Mouse (Mus musculus) heart, embryonic 10.5 days (tissue): Measurements from ENCODE around the gene Slirp. TPM values are rescaled to one million over a fixed set of nuclear protein-coding genes. Genes with fewer than 3 reads are reported as not detected.

Source experiments
- DNase-seq: peaks from one replicate; pipeline ENCODE4 v3.0.0-alpha.2; 2017; ENCODE audit warnings: low spot score
- H3K27ac ChIP-seq: fragments of 300-500 bp; sonication (generic); 2 replicates; pipeline ENCODE4 v1.5.1; 2016; ENCODE audit warnings: mild to moderate bottlenecking
- H3K27me3 ChIP-seq: fragments of 300-500 bp; sonication (generic); 2 replicates; pipeline ENCODE4 v1.6.1; 2016; ENCODE audit warnings: mild to moderate bottlenecking; ENCODE audit not compliant: poor library complexity, insufficient read depth, severe bottlenecking
- H3K36me3 ChIP-seq: fragments of 300-500 bp; sonication (generic); 2 replicates; pipeline ENCODE4 v1.6.1; 2016; ENCODE audit warnings: mild to moderate bottlenecking, moderate library complexity
- H3K4me1 ChIP-seq: fragments of 300-500 bp; sonication (generic); 2 replicates; pipeline ENCODE4 v1.6.1; 2016; ENCODE audit warnings: mild to moderate bottlenecking
- H3K4me3 ChIP-seq: fragments of 300-500 bp; sonication (generic); 2 replicates; pipeline ENCODE4 v1.5.1; 2016; ENCODE audit warnings: mild to moderate bottlenecking, moderate library complexity
- H3K9me3 ChIP-seq: fragments of 300-500 bp; sonication (generic); 2 replicates; pipeline ENCODE4 v1.6.1; 2016; ENCODE audit warnings: mild to moderate bottlenecking, moderate library complexity
- WGBS: fragments of 180-500 bp; shearing (Covaris S2); methylation state at CpG from one replicate; pipeline ENCODE4 v1.1.7; 2016; 5-methylcytosine and 5-hydroxymethylcytosine counted together
- polyA plus RNA-seq: library from polyadenylated mRNA; unstranded; fragments of >200 nt; fragmentation: Nextera tagmentation; extraction: Ambion mirVana; gene quantifications from 2 replicates; pipeline ENCODE4 v1.2.1, GENCODE M21; 2016

The Slirp gene
- polyA plus RNA-seq, result 265 and 273 TPM in 2 replicates

GRCm38 (mm10) chr12:87443700-87444122, at the start of gene Slirp, which contains the start of gene Alkbh1:
Gene Slirp, plus strand, starts transcription at chr12:87443896.
Gene Alkbh1, minus strand, starts transcription at chr12:87444017.
- Histone ChIP-seq H3K9me3 (no peaks in the 10 kb centered on the region), H3K27me3 (no peaks in the 10 kb centered on the region), H3K4me1 (peaks cover 17% of the 10 kb centered on the region; the same call in 1 of the 2 replicates), H3K27ac (peak within 1 kb of the TSS; percentile 99), H3K36me3 (peaks cover 56% of the 10 kb centered on the region), H3K4me3 (peak within 1 kb of the TSS; percentile 91)
- WGBS, result under 1% methylated on average over 28 of the region's 28 CpGs
- peak; percentile 97 for DNase-seq

DNA sequence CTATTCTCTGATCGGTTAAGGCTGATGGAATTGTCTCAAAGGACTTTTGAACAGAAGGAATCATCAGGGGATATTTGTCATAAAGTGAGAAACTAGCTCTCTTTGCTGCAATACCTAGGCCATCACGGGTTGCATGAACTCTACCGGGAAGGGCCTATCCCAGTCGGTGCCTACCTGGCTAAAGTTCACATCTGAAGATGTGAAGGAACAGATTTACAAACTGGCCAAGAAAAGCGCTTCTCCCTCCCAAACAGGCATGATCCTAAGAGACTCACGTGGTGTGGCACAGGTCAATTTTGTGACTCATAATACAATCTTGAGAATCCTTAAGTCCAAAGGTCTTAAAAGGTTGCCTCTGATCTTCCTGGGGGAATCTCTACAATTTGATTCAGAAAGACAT, 49.4 kb upstream of the Slirp start:
- no peaks in the 10 kb centered on the region for H3K9me3 ChIP-seq
- no peak overlapping the region for H3K27ac ChIP-seq
- H3K4me3 ChIP-seq, result no peak overlapping the region
- DNase-seq, result peak; percentile 35
- 0 out of 2 replicates have a peak, but pooled peaks cover 3% of the 10 kb centered on the region for H3K4me1 ChIP-seq
- WGBS, result 86% methylated on average over 6 of the region's 6 CpGs
- H3K36me3 ChIP-seq, result no peaks in the 10 kb centered on the region
- no peaks in the 10 kb centered on the region for H3K27me3 ChIP-seq

DNA sequence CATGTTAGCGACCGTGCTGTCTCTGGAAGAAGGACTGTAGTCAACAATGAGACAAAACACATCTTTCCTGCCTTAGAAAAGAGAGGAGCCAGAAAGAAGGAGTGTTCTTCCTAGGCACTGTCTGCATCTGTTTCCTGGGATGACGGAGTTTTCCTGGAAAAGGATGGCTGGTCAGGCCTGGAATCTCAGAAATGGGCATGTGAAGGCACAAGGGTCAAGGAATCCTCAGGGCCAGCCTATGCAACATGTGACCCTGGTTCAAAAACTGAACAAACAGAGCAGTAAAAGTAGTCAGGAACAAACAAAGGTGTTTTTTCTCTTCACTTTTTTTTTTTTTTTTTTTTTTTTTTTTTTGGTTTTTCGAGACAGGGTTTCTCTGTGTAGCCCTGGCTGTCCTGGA, 46.6 kb upstream of the Slirp start:
- no peak for DNase-seq
- H3K27ac ChIP-seq, result no peak overlapping the region
- H3K27me3 ChIP-seq, result no peaks in the 10 kb centered on the region
- H3K36me3 ChIP-seq, result no peaks in the 10 kb centered on the region
- 0 out of 2 replicates have a peak, but pooled peaks cover 3% of the 10 kb centered on the region for H3K4me1 ChIP-seq
- H3K9me3 ChIP-seq, result no peaks in the 10 kb centered on the region
- 72% methylated on average over 4 of the region's 4 CpGs for WGBS
- H3K4me3 ChIP-seq, result no peak overlapping the region

DNA sequence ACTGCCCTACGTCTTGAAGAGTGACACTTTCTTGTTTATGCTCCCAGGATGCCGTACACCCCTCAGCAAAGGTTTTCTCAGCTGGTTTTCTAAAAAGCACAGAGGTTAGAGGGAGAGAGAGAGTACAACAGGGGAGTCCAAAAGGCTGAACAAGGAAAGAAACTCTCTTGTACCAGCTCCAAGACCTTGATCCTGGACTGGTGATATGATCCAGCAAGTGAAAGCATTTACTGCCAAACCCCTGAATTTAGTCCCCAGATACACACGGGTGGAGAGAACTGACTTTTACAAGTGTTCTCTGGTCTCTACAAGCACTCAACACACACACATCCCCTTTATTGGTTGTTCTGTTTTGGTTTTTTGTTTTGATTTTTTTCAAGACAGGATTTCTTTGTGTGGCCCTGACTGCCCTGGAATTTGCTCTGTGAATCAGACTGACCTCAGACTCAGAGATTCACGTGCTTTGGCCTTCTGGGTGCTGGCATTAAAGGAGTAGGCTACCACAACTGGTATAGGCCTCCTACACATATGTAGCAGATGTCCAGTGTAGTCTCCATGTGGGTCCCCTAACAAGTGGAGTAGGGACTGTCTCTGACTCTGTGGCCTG, 45.8 kb upstream of the Slirp start:
- peak; percentile 42 for DNase-seq
- 76% methylated on average over 4 of the region's 4 CpGs for WGBS
- Histone ChIP-seq H3K36me3 (no peaks in the 10 kb centered on the region), H3K27me3 (no peaks in the 10 kb centered on the region), H3K27ac (no peak overlapping the region), H3K4me3 (no peak overlapping the region), H3K4me1 (0 out of 2 replicates have a peak, but pooled peaks cover 3% of the 10 kb centered on the region), H3K9me3 (no peaks in the 10 kb centered on the region)

DNA sequence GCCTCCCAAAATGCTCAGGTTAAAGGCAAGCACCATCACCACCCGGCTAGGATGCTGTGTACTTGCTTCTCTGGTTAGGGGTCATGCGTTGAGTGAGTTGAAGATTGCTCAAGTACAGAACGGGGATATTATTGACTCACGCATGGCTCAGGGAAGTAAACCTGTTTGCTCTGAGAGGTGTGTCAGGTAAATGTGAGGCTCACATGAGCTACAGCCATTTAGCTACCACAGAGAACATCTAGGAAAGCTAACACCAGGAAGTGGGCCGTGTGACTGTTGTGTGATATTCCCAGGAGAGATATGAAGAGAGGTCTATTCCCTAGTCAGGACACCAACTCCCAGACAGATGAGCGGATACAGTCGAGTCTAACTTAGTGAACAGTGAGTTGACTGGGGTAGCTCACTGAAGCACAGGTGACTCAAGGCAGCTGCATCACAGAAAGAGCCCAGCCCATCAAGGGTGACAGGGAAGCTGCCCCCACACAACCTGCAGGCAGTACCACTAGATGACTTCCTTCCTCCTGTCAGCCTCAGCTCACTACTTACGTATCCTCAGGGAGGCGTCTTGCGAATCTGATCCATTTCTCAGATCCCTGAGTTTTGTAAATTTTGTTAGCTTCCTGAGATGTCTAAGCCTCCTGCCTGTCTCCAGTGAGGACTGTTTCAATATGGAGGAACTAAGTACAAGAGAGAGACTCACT, 44.4 kb upstream of the Slirp start:
- no peak for DNase-seq
- Histone ChIP-seq H3K9me3 (no peaks in the 10 kb centered on the region), H3K4me1 (0 out of 2 replicates have a peak, but pooled peaks cover 3% of the 10 kb centered on the region), H3K27ac (no peak overlapping the region), H3K36me3 (no peaks in the 10 kb centered on the region), H3K27me3 (no peaks in the 10 kb centered on the region), H3K4me3 (no peak overlapping the region)
- WGBS, result 78% methylated on average over 10 of the region's 10 CpGs

DNA sequence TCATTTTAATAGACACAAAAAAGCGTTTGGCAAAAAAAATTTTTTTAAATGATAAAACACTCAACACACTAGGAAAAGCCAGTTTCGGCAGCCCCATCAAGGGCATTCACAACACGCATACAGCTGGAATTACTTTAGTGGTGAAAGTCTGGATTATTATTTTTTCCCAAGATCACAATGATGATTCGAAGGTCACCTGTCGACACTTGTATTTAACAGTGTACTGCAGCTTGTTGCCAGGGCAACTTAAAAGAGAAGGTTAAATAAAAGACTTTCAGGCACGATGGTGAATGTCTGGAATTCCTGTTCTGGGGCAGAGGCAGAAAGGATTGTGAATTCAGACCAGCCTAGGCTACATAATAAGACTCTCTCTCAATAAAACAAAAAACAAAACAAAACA, 41.8 kb upstream of the Slirp start:
- WGBS, result 58% methylated on average over 6 of the region's 6 CpGs
- no peak overlapping the region for H3K4me3 ChIP-seq
- DNase-seq, result no peak
- no peak overlapping the region for H3K27ac ChIP-seq
- no peaks in the 10 kb centered on the region for H3K27me3 ChIP-seq
- H3K9me3 ChIP-seq, result no peaks in the 10 kb centered on the region
- H3K36me3 ChIP-seq, result no peaks in the 10 kb centered on the region
- H3K4me1 ChIP-seq, result 0 out of 2 replicates have a peak, but pooled peaks cover 3% of the 10 kb centered on the region

DNA sequence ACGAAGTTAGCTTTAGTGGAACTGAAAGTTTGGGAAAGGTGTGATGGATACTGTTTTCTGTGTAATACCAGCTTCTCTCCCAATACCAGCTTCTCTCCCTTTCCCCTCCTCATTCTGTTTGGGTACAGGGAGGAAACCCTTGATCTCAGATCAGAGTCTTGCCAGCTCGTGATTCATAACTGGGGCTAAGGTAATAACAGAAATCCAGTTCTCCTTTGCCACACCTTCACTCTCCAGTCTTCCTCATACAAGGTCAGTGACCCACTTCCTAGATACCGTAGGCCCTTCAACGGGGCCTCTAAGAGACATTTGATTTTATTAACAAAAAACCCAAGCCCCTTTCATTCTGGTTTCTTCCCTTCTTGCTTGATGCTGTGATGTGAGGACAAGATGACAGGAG, 38.5 kb upstream of the Slirp start:
- no peaks in the 10 kb centered on the region for H3K9me3 ChIP-seq
- peaks cover 10% of the 10 kb centered on the region for H3K4me1 ChIP-seq
- WGBS, result 83% methylated on average over 4 of the region's 4 CpGs
- H3K4me3 ChIP-seq, result no peak overlapping the region
- H3K36me3 ChIP-seq, result no peaks in the 10 kb centered on the region
- no peak overlapping the region for H3K27ac ChIP-seq
- no peaks in the 10 kb centered on the region for H3K27me3 ChIP-seq
- DNase-seq, result no peak

- 69% methylated on average over 3 of the region's 3 CpGs for WGBS
- H3K9me3 ChIP-seq, result no peaks in the 10 kb centered on the region
- no peaks in the 10 kb centered on the region for H3K36me3 ChIP-seq
- H3K27ac ChIP-seq, result no peak overlapping the region
- no peak overlapping the region for H3K4me3 ChIP-seq
- H3K4me1 ChIP-seq, result peaks cover 11% of the 10 kb centered on the region
- DNase-seq, result no peak
- no peaks in the 10 kb centered on the region for H3K27me3 ChIP-seq
These were observed 38.0 kb upstream of the Slirp start for GRCm38 (mm10) chr12:87405721-87406120.

DNA sequence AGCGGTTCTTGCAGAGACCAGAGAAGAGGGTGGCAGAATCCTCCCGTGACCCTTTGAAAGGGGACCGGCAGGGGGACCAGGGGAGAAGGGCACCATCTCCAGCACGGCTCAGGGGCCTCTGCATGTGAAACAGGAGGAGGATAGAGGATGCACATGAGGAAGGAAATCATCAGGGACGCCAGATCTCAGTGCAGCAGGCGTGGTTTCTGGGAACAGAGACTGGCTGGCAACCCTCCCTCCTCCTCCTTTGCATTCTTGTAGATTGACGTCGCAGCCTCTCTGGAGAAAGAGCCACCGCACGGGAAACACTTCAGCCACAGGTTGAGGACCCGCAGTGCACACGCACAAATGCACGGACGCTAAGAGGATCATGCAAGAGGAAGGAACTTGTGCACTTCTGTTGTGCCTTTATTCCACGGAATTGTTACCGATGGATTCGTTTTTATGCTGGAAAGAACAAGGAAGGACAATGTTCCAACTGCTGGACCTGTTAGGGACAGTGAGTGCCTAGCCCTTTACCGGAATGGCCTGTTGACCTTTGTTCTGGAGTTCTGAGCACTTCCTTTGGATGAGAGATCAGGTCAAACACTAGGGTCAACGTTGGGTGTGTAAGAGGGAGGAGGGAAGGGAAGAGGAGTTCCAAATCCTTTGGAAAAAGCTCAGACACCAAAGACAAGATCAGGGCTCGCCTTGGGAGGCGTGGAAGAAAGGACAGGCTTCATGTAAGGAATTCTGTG, 35.7 kb upstream of the Slirp start:
- no peaks in the 10 kb centered on the region for H3K36me3 ChIP-seq
- peak overlapping the region; percentile 31 for H3K4me3 ChIP-seq
- WGBS, result 26% methylated on average over 21 of the region's 21 CpGs
- peak; percentile 84 for DNase-seq
- H3K4me1 ChIP-seq, result peaks cover 23% of the 10 kb centered on the region
- H3K27me3 ChIP-seq, result no peaks in the 10 kb centered on the region
- H3K9me3 ChIP-seq, result no peaks in the 10 kb centered on the region
- H3K27ac ChIP-seq, result peak overlapping the region; percentile 79

GRCm38 (mm10) chr12:87409123-87409522, 34.6 kb upstream of the Slirp start:
- H3K27ac ChIP-seq, result no peak overlapping the region
- WGBS, result 75% methylated on average over 4 of the region's 4 CpGs
- H3K27me3 ChIP-seq, result no peaks in the 10 kb centered on the region
- no peaks in the 10 kb centered on the region for H3K36me3 ChIP-seq
- peaks cover 23% of the 10 kb centered on the region for H3K4me1 ChIP-seq
- H3K4me3 ChIP-seq, result no peak overlapping the region
- DNase-seq, result no peak
- no peaks in the 10 kb centered on the region for H3K9me3 ChIP-seq

- no peak overlapping the region for H3K4me3 ChIP-seq
- WGBS, result 39% methylated on average over 7 of the region's 7 CpGs
- H3K9me3 ChIP-seq, result no peaks in the 10 kb centered on the region
- peaks cover 23% of the 10 kb centered on the region for H3K4me1 ChIP-seq
- no peak overlapping the region for H3K27ac ChIP-seq
- H3K36me3 ChIP-seq, result no peaks in the 10 kb centered on the region
- H3K27me3 ChIP-seq, result no peaks in the 10 kb centered on the region
- DNase-seq, result no peak
These were observed 32.7 kb upstream of the Slirp start for GRCm38 (mm10) chr12:87410999-87411398.

DNA sequence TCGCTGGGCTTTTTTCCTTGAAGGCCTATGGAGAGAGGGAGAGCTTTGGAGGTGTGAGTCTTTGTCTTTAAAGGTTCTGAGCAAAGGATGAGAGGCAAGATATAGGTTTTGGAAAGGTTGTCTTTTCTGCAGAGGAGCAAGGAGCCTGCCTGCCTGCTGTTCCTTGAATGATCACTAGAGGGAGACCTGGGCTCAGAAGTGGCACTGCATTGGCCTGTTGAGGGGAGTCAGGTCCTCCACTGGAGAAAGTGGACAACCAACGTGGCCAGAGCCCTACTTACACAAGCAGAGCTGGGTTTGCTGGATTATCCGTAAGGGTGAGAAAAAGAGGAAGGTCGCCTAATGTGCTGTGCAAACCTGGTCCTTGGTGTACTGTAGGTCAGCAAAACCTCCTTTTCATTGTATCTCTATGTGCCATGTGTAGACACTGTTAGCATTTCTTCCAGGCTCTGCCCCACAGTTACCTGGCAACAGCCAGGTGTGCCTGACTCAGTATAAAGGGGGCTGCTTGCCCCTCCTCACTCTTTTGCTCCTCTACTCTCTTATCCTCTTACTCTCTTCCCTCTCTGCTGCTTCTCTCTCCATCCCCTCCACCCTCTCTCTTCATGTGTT, 30.4 kb upstream of the Slirp start:
- no peak for DNase-seq
- H3K27me3 ChIP-seq, result no peaks in the 10 kb centered on the region
- 18% methylated on average over 4 of the region's 4 CpGs for WGBS
- H3K36me3 ChIP-seq, result no peaks in the 10 kb centered on the region
- no peaks in the 10 kb centered on the region for H3K9me3 ChIP-seq
- H3K27ac ChIP-seq, result no peak overlapping the region
- H3K4me3 ChIP-seq, result no peak overlapping the region
- H3K4me1 ChIP-seq, result peaks cover 14% of the 10 kb centered on the region
